Mouse (Mus musculus) CH12.LX (cell line): ENCODE measurements around the gene Tmem243. TPM values are rescaled to one million over a fixed set of nuclear protein-coding genes. Genes with fewer than 3 reads are reported as not detected.
"Not testable (repeated sequence)": the region's sequence is repeated elsewhere in the genome, so short reads cannot be mapped to it uniquely, and the experiment has no call there.

Experiments used
- DNase-seq: peaks from one replicate; pipeline ENCODE4 v3.0.0-alpha.2; 2013; ENCODE audit errors: extremely low read depth
- H3K27ac ChIP-seq: 2 replicates; pipeline ENCODE4 v1.5.1; 2012; ENCODE audit warnings: low read depth, mild to moderate bottlenecking, control low read depth, moderate library complexity; ENCODE audit not compliant: insufficient read depth
- H3K27me3 ChIP-seq: replicated peaks from 2 replicates; pipeline ENCODE3; 2012; ENCODE audit warnings: inconsistent platforms
- H3K36me3 ChIP-seq, 2 experiments: replicated peaks in 1 of 2; 2 replicates each; pipeline versions ENCODE3 to v1.6.1; 2012; ENCODE audit warnings: inconsistent platforms in 1 of 2, low read length in 1 of 2, mild to moderate bottlenecking in 1 of 2, mixed read lengths in 1 of 2, moderate library complexity in 1 of 2; ENCODE audit not compliant: control insufficient read depth in 1 of 2, insufficient read depth in 1 of 2
- H3K4me1 ChIP-seq, 2 experiments: 2 replicates each; pipeline ENCODE4 v1.6.1; 2012; ENCODE audit warnings: inconsistent platforms in 1 of 2, moderate library complexity in 1 of 2; ENCODE audit not compliant: insufficient read depth in 2 of 2, control insufficient read depth in 1 of 2
- H3K4me2 ChIP-seq: 2 replicates; pipeline ENCODE4 v1.6.1; 2012; ENCODE audit warnings: low read depth, mild to moderate bottlenecking, control low read depth; ENCODE audit not compliant: poor library complexity, insufficient read depth, severe bottlenecking
- H3K4me3 ChIP-seq, 3 experiments: fragments of 150-350 bp in 1 of 3; sonication (generic) in 1 of 3; replicated peaks in 1 of 3; 2 replicates each; pipeline versions ENCODE3 to v1.5.1; 2011 to 2012; ENCODE audit warnings: low read depth in 2 of 3, low read length in 2 of 3, mild to moderate bottlenecking in 2 of 3, moderate library complexity in 2 of 3, control low read depth in 1 of 3, improper control_type of control experiment in 1 of 3, inconsistent platforms in 1 of 3, mixed read lengths in 1 of 3; ENCODE audit not compliant: poor library complexity in 1 of 3
- H3K79me2 ChIP-seq: replicated peaks from 2 replicates; pipeline ENCODE4 v1.6.1; 2012; ENCODE audit warnings: mild to moderate bottlenecking, moderate library complexity; ENCODE audit not compliant: control insufficient read depth, poor library complexity, insufficient read depth, severe bottlenecking; ENCODE audit errors: extremely low read depth
- H3K9ac ChIP-seq: 2 replicates; pipeline ENCODE4 v1.6.1; 2012; ENCODE audit warnings: low read depth, mild to moderate bottlenecking, control low read depth, moderate library complexity; ENCODE audit not compliant: insufficient read depth
- H3K9me3 ChIP-seq: replicated peaks from 2 replicates; pipeline ENCODE3; 2012; ENCODE audit warnings: low read length, inconsistent platforms, mixed read lengths
- BHLHE40 ChIP-seq: IDR thresholded peaks from 2 replicates; pipeline ENCODE4 v1.6.1; 2011; ENCODE audit warnings: mild to moderate bottlenecking, low read depth, low read length, improper control_type of control experiment
- CHD1 ChIP-seq: IDR thresholded peaks from 2 replicates; pipeline ENCODE4 v1.6.1; 2012; ENCODE audit warnings: low read depth, low read length, improper control_type of control experiment, inconsistent platforms
- CHD2 ChIP-seq: IDR thresholded peaks from 2 replicates; pipeline ENCODE4 v1.6.1; 2011; ENCODE audit warnings: low read length, improper control_type of control experiment
- CTCF ChIP-seq, 2 experiments: IDR thresholded peaks in 1 of 2; conservative IDR thresholded peaks in 1 of 2; 2 replicates each; pipeline ENCODE4 v1.5.1; 2011 to 2012; ENCODE audit warnings: low read depth in 2 of 2, low read length in 2 of 2, improper control_type of control experiment in 1 of 2, inconsistent platforms in 1 of 2, mild to moderate bottlenecking in 1 of 2, moderate library complexity in 1 of 2
- E2F4 ChIP-seq: IDR thresholded peaks from 2 replicates; pipeline ENCODE4 v1.6.1; 2011; ENCODE audit warnings: low read depth, low read length, improper control_type of control experiment; ENCODE audit not compliant: insufficient replicate concordance
- ELF1 ChIP-seq: IDR thresholded peaks from 2 replicates; pipeline ENCODE4 v1.6.1; 2014; ENCODE audit warnings: low read depth, mild to moderate bottlenecking, inconsistent platforms, low read length, improper control_type of control experiment
- HCFC1 ChIP-seq: IDR thresholded peaks from 2 replicates; pipeline ENCODE4 v1.6.1; 2012; ENCODE audit warnings: low read depth, mild to moderate bottlenecking, inconsistent platforms, low read length, improper control_type of control experiment
- IRF4 ChIP-seq: IDR thresholded peaks from 2 replicates; pipeline ENCODE4 v1.6.1; 2014; ENCODE audit warnings: low read depth, mild to moderate bottlenecking, inconsistent platforms, low read length, improper control_type of control experiment
- JUND ChIP-seq: conservative IDR thresholded peaks from 2 replicates; pipeline ENCODE4 v1.6.1; 2011; ENCODE audit warnings: low read depth, low read length, improper control_type of control experiment
- MAFK ChIP-seq: IDR thresholded peaks from 2 replicates; pipeline ENCODE4 v1.6.1; 2011; ENCODE audit warnings: low read length, improper control_type of control experiment; ENCODE audit not compliant: insufficient replicate concordance
- MAX ChIP-seq: IDR thresholded peaks from 2 replicates; pipeline ENCODE4 v1.6.1; 2011; ENCODE audit warnings: low read length, improper control_type of control experiment
- MEF2A ChIP-seq: IDR thresholded peaks from 2 replicates; pipeline ENCODE4 v1.6.1; 2014; ENCODE audit warnings: low read depth, mild to moderate bottlenecking, inconsistent platforms, low read length, improper control_type of control experiment, borderline replicate concordance
- MXI1 ChIP-seq: IDR thresholded peaks from 2 replicates; pipeline ENCODE4 v1.6.1; 2011; ENCODE audit warnings: mild to moderate bottlenecking, low read depth, low read length, improper control_type of control experiment
- NELFE ChIP-seq: IDR thresholded peaks from 2 replicates; pipeline ENCODE4 v1.6.1; 2011; ENCODE audit warnings: low read depth, low read length, improper control_type of control experiment
- PAX5 ChIP-seq: IDR thresholded peaks from 2 replicates; pipeline ENCODE4 v1.6.1; 2012; ENCODE audit warnings: low read length, inconsistent platforms, mixed read lengths
- SMC3 ChIP-seq: IDR thresholded peaks from 2 replicates; pipeline ENCODE4 v1.6.1; 2011; ENCODE audit warnings: low read depth, low read length, improper control_type of control experiment
- UBTF ChIP-seq: IDR thresholded peaks from 2 replicates; pipeline ENCODE4 v1.6.1; 2012; ENCODE audit warnings: low read depth, mild to moderate bottlenecking, inconsistent platforms, low read length, improper control_type of control experiment, moderate library complexity
- ZNF384 ChIP-seq: IDR thresholded peaks from 2 replicates; pipeline ENCODE4 v1.6.1; 2012; ENCODE audit warnings: low read depth, low read length, improper control_type of control experiment, inconsistent platforms
- dilution Hi-C: fragments of 300-500 bp; cut with MboI; formaldehyde crosslinking; loops from 2 replicates; pipeline ENCODE4 v1.14.3; 2020; ENCODE audit warnings: low sequenced_read_pairs; ENCODE audit not compliant: extremely low pct_unique_long_range_greater_than_20kb, extremely low pct_ligation_motif_present
- in situ Hi-C: fragments of 300-500 bp; cut with MboI; formaldehyde crosslinking; loops from 3 replicates; pipeline ENCODE4 v1.14.3; 2019; ENCODE audit warnings: low sequenced_read_pairs, low pct_ligation_motif_present, low pct_unique_long_range_greater_than_20kb, mixed read lengths
- polyA plus RNA-seq: library from polyadenylated mRNA; unstranded; fragments of >175 nt; gene quantifications from 2 replicates; pipeline ENCODE4 v1.2.1, GENCODE M21; 2012; ENCODE audit warnings: low read depth; ENCODE audit not compliant: insufficient read length
- total RNA-seq, 2 experiments: library from RNA; depleted of rRNA; stranded (reverse); fragments of 300-350 nt in 1 of 2; fragments of >200 nt in 1 of 2; gene quantifications; 2 replicates each; pipeline ENCODE4 v1.2.3; 2012 to 2014

Tmem243 gene
- total and polyA plus RNA-seq, 3 experiments = 74.7 to 107 (median 87.0) TPM

DNA sequence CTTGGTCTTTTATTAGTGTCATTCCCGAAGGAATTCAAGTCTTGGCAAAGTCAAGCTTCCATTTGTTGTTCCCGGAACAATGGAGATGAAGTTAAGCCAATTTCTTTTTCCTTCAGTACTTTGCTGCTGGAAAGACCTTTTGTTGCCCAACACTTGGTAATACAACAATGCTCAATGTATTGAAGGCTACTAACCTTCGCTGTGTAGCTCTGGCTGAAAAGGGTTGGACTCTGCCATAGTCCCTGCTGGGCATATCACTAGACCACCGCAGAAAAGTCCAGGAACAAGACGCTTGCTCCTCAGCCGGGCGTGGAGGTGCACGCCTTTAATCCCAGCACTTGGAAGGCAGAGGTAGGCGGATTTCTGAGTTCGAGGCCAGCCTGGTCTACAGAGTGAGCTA lies 64.7 kb downstream of the Tmem243 start:
- Histone ChIP-seq H3K4me1 (peaks cover 0 to 15% of the 10 kb centered on the region in 2 experiments; a peak in 3 of 4 replicates), H3K79me2 (peaks cover 10% of the 10 kb centered on the region)
- H3K27me3 ChIP-seq, dilution Hi-C loops, H3K9ac ChIP-seq, H3K27ac ChIP-seq, H3K9me3 ChIP-seq, DNase-seq, H3K4me3 ChIP-seq, H3K36me3 ChIP-seq, H3K4me2 ChIP-seq: not testable (repeated sequence)
- in situ Hi-C loops = loop anchor here (10.0 kb wide), 1 partner anchor 260 kb away; no protein-coding TSS in a partner anchor

DNA sequence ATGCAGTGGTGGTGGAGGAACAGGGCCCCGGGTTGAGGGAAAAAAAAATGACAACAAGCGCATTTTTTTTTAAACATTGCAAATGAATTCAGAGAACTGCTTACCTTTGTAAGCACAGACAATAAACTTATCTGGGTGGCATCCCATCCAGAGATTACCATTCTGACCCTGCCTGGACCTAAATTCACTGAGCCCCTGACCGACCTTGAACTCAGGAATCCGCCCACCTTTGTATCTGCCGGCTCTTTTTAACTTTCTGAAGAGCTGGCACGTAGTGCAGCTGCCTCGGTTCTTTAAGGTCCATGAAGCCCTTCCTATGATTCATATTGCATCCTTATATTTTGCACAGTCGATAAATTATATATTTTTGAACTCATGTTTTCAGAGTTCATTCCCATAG lies 65.9 kb downstream of the Tmem243 start:
- H3K4me2 ChIP-seq = no peak overlapping the region
- in situ Hi-C loops (loop anchor here (10.0 kb wide), 1 partner anchor 258 kb away; no protein-coding TSS in a partner anchor), dilution Hi-C loops (no loop called here)
- no peak overlapping the region for H3K4me3 ChIP-seq
- no peaks in the 10 kb centered on the region for H3K9me3 ChIP-seq
- peaks cover under 1% of the 10 kb centered on the region for H3K79me2 ChIP-seq
- no peak overlapping the region for H3K9ac ChIP-seq
- H3K36me3 ChIP-seq = no peaks in the 10 kb centered on the region
- no peaks in the 10 kb centered on the region for H3K27me3 ChIP-seq
- TF ChIP-seq CHD1 = no peak
- TF ChIP-seq SMC3 = no peak
- no peak for TF ChIP-seq CHD2
- TF ChIP-seq NELFE = no peak
- TF ChIP-seq UBTF = no peak
- TF ChIP-seq JUND = no peak
- no peak for TF ChIP-seq MEF2A
- TF ChIP-seq E2F4 = no peak
- no peak for TF ChIP-seq IRF4
- TF ChIP-seq PAX5 = no peak
- no peak for TF ChIP-seq MAFK
- TF ChIP-seq HCFC1 = no peak
- no peak for TF ChIP-seq ELF1
- TF ChIP-seq ZNF384 = no peak
- no peak for TF ChIP-seq CTCF (conservative IDR thresholded peaks at IDR 0.05 in 1 of 2, IDR thresholded peaks at IDR 0.05 in 1 of 2; ENCODE audit: low read depth in 2 of 2, low read length in 2 of 2)
- TF ChIP-seq MXI1 = no peak
- no peak for TF ChIP-seq MAX
- no peak for TF ChIP-seq BHLHE40
- DNase-seq = no peak
- peaks cover 0 to 15% of the 10 kb centered on the region in 2 experiments; a peak in 3 of 4 replicates for H3K4me1 ChIP-seq
- no peak overlapping the region for H3K27ac ChIP-seq
